Mouse (Mus musculus): ENCODE results near the gene Slit3. TPM values are rescaled to one million over a fixed set of nuclear protein-coding genes. Genes with fewer than 3 reads are reported as not detected.

Gene Slit3
- polyA plus RNA-seq, 1 experiment from 2014 or later, result 13.0 TPM

GRCm38 (mm10) chr11:35163396-35163795, 42.4 kb downstream of the Slit3 start:
- WGBS, result 86% methylated on average over 3 of the region's 3 CpGs
- Histone ChIP-seq H3K4me3 (no peak overlapping the region), H3K36me3 (no peaks in the 10 kb centered on the region), H3K27me3 (no peaks in the 10 kb centered on the region), H3K4me1 (replicated peaks) (no peaks in the 10 kb centered on the region), H3K9ac (no peak overlapping the region), H3K4me2 (no peak overlapping the region), H3K27ac (replicated peaks) (no peak overlapping the region), H3K9me3 (no peaks in the 10 kb centered on the region)
- ATAC-seq (ENCODE audit: low FRiP score, low read depth), result no peak

DNA sequence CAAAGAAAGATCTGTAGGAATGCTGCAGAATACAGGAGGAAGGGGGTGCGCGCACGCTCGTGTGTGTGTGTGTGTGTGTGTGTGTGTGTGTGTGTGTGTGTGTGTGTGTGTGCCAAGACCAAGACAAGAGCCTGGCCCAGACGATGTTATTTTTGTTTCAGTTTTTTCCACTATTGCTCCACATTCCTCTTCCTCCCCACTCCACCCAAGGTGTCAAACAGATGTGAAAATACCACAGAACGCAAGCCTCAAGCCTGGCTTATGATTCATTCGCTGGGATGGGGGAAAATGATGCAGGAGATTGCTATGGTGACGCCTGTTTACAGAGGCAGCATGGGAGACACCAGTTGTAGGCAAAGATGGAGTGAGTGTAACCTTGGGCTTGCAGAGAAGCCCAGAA, 46.2 kb downstream of the Slit3 start:
- H3K4me2 ChIP-seq, result no peak overlapping the region
- 84% methylated on average over 8 of the region's 8 CpGs for WGBS
- no peaks in the 10 kb centered on the region for H3K27me3 ChIP-seq
- no peak overlapping the region for H3K9ac ChIP-seq
- no peaks in the 10 kb centered on the region for H3K9me3 ChIP-seq
- no peak overlapping the region for H3K27ac ChIP-seq (replicated peaks)
- H3K4me3 ChIP-seq, result no peak overlapping the region
- no peaks in the 10 kb centered on the region for H3K36me3 ChIP-seq
- ATAC-seq (ENCODE audit: low FRiP score, low read depth), result no peak
- no peaks in the 10 kb centered on the region for H3K4me1 ChIP-seq (replicated peaks)

- Histone ChIP-seq H3K27ac (replicated peaks) (no peak overlapping the region), H3K4me3 (no peak overlapping the region), H3K27me3 (no peaks in the 10 kb centered on the region), H3K9me3 (no peaks in the 10 kb centered on the region), H3K4me1 (replicated peaks) (no peaks in the 10 kb centered on the region), H3K4me2 (no peak overlapping the region), H3K9ac (no peak overlapping the region), H3K36me3 (no peaks in the 10 kb centered on the region)
- no peak for ATAC-seq (ENCODE audit: low FRiP score, low read depth)
- 86% methylated on average over 6 of the region's 6 CpGs for WGBS
These were observed 50.5 kb downstream of the Slit3 start for GRCm38 (mm10) chr11:35171505-35171904.

- Histone ChIP-seq H3K27ac (replicated peaks) (no peak overlapping the region), H3K4me2 (no peak overlapping the region), H3K36me3 (no peaks in the 10 kb centered on the region), H3K4me1 (replicated peaks) (no peaks in the 10 kb centered on the region), H3K27me3 (no peaks in the 10 kb centered on the region), H3K4me3 (no peak overlapping the region), H3K9me3 (no peaks in the 10 kb centered on the region), H3K9ac (no peak overlapping the region)
- WGBS, result 88% methylated on average over 7 of the region's 7 CpGs
- ATAC-seq (ENCODE audit: low FRiP score, low read depth), result no peak
These were observed 56.5 kb downstream of the Slit3 start for GRCm38 (mm10) chr11:35177564-35177963.

DNA sequence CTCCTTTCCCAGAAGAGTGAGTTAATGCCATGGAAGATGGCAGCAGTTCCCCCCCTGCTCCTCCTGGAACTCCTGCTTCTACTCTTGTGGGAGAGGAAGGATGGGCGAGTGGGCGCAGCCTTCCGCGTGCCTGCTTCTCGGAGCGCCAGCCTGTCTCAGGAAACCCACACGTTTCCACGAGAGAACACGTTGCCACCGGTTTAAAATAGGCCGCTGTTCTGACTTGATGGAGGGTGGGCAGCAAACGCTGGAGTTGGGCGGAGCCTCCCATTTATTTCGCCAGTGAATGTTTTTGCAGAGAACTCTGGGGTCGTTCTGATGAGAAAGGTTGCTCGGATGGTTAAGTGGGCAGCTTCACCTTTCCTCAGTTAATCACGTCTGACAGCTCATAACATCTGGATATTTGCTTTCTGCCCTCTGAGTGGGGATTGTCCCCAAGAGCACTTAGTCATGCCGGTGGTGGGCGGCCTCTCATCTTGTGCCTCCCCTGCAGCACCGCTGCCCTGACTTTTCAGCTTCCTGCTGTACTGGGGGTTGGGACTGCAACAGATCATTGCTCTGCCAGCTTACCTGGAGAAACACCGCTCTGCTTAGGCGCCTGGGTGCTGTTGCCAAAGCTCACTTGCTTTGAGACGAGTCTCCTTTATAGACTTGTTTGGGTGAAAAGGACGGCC, 57.3 kb downstream of the Slit3 start:
- WGBS, result 53% methylated on average over 24 of the region's 24 CpGs
- ATAC-seq (ENCODE audit: low FRiP score, low read depth), result no peak
- Histone ChIP-seq H3K9ac (no peak overlapping the region), H3K27me3 (no peaks in the 10 kb centered on the region), H3K4me2 (no peak overlapping the region), H3K36me3 (no peaks in the 10 kb centered on the region), H3K4me1 (replicated peaks) (no peaks in the 10 kb centered on the region), H3K4me3 (no peak overlapping the region), H3K27ac (replicated peaks) (no peak overlapping the region), H3K9me3 (no peaks in the 10 kb centered on the region)

- 53% methylated on average over 8 of the region's 8 CpGs for WGBS
These were observed 58.3 kb downstream of the Slit3 start for GRCm38 (mm10) chr11:35179305-35179704.

GRCm38 (mm10) chr11:35182887-35183286, 61.9 kb downstream of the Slit3 start:
- ATAC-seq (ENCODE audit: low FRiP score, low read depth), result no peak
- 34% methylated on average over 5 of the region's 5 CpGs for WGBS
- H3K27ac ChIP-seq (replicated peaks), result no peak overlapping the region

More at GRCm38 (mm10) chr11:35179305-35179704, 58.3 kb downstream of the Slit3 start:
- Histone ChIP-seq H3K9me3 (no peaks in the 10 kb centered on the region), H3K4me1 (replicated peaks) (no peaks in the 10 kb centered on the region), H3K36me3 (no peaks in the 10 kb centered on the region), H3K4me2 (no peak overlapping the region), H3K4me3 (no peak overlapping the region), H3K27me3 (no peaks in the 10 kb centered on the region), H3K27ac (replicated peaks) (no peak overlapping the region), H3K9ac (no peak overlapping the region)
- no peak for ATAC-seq (ENCODE audit: low FRiP score, low read depth)

DNA sequence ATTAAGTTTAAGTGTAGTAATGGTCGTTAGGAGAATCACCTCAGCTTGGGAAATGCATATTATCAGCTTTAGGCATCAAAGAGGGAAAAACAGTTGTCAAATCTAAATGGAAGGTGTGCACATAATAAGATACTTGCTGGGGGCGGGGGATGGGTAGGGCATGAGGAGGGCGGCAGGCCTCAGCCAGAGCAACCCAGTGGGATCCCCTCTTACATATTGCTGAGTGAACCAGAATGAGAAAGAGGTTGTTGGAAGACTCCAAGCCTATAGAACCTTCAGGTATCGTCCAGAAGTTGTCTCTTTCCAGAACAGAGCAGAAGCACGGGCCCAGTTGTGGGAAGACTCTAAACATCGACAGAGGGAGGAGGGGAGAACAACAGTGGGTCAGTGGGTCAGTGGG, 73.8 kb downstream of the Slit3 start:
- WGBS, result 88% methylated on average over 6 of the region's 6 CpGs
- no peaks in the 10 kb centered on the region for H3K4me1 ChIP-seq (replicated peaks)
- no peak overlapping the region for H3K4me3 ChIP-seq
- ATAC-seq (ENCODE audit: low FRiP score, low read depth), result no peak
- H3K9me3 ChIP-seq, result no peaks in the 10 kb centered on the region
- no peak overlapping the region for H3K27ac ChIP-seq (replicated peaks)
- no peak overlapping the region for H3K4me2 ChIP-seq
- no peak overlapping the region for H3K9ac ChIP-seq
- H3K36me3 ChIP-seq, result no peaks in the 10 kb centered on the region
- H3K27me3 ChIP-seq, result no peaks in the 10 kb centered on the region

More at GRCm38 (mm10) chr11:35182887-35183286, 61.9 kb downstream of the Slit3 start:
- Histone ChIP-seq H3K27me3 (no peaks in the 10 kb centered on the region), H3K4me2 (no peak overlapping the region), H3K9me3 (no peaks in the 10 kb centered on the region), H3K4me1 (replicated peaks) (no peaks in the 10 kb centered on the region), H3K9ac (no peak overlapping the region), H3K4me3 (no peak overlapping the region), H3K36me3 (no peaks in the 10 kb centered on the region)

GRCm38 (mm10) chr11:35196777-35197176, 75.8 kb downstream of the Slit3 start:
- Histone ChIP-seq H3K4me3 (no peak overlapping the region), H3K4me2 (no peak overlapping the region), H3K4me1 (replicated peaks) (no peaks in the 10 kb centered on the region), H3K9ac (no peak overlapping the region), H3K9me3 (no peaks in the 10 kb centered on the region), H3K27ac (replicated peaks) (no peak overlapping the region), H3K36me3 (no peaks in the 10 kb centered on the region), H3K27me3 (no peaks in the 10 kb centered on the region)
- no peak for ATAC-seq (ENCODE audit: low FRiP score, low read depth)
- WGBS, result 80% methylated on average over 7 of the region's 7 CpGs

DNA sequence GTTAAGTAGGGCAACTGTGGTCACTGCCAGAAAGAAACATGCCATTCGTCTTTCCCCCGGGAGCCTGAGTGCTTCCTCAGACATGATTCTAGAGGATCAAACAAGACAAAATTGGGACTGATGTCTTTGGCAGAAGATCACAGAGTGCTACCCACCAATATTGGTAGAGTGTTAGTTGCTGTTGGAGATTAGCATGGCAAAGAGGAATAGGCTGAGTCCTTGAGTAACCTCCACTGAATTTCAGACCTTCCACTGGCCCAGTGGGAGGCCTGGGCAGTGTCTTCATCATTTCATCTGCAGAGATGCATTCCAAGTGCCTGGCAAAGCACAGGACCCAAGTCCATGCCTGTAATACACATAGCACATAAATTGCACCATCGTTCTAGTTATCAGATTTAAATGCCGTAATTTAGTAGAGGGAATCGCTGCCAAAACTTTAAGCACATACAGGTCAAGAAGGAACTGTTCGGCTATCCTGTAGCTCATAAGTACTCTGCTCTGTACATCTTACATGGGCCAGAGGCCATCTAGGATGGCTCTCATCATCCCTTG, 77.6 kb downstream of the Slit3 start:
- 92% methylated on average over 6 of the region's 6 CpGs for WGBS
- H3K27ac ChIP-seq (replicated peaks), result no peak overlapping the region
- no peak overlapping the region for H3K4me2 ChIP-seq
- no peak for ATAC-seq (ENCODE audit: low FRiP score, low read depth)
- no peak overlapping the region for H3K4me3 ChIP-seq
- no peaks in the 10 kb centered on the region for H3K27me3 ChIP-seq
- peaks cover 15% of the 10 kb centered on the region for H3K4me1 ChIP-seq (replicated peaks)
- no peaks in the 10 kb centered on the region for H3K36me3 ChIP-seq
- no peak overlapping the region for H3K9ac ChIP-seq
- no peaks in the 10 kb centered on the region for H3K9me3 ChIP-seq

DNA sequence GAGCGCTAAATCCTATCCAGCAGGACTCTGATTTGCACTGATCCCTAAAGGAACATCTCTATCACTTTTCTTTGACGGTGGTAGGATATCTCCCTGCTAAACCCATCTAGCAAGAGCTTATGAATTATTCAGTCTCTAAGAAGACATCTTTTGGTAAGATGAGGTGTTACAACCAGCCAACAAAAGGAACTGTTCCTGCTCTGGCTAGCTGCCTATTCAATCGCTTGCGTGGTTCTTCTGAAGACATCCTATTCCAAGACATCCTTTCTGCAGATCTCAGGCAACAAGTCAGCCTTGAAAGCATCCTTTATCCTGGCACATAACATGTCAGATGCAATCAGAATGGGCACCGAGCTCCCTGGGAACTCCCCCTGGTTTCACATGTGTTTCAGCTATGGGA, 81.3 kb downstream of the Slit3 start:
- peaks cover 24% of the 10 kb centered on the region for H3K4me1 ChIP-seq (replicated peaks)
- no peak overlapping the region for H3K27ac ChIP-seq (replicated peaks)
- no peaks in the 10 kb centered on the region for H3K27me3 ChIP-seq
- no peaks in the 10 kb centered on the region for H3K9me3 ChIP-seq
- 42% methylated on average over 5 of the region's 5 CpGs for WGBS
- no peak overlapping the region for H3K4me3 ChIP-seq
- H3K4me2 ChIP-seq, result no peak overlapping the region
- ATAC-seq (ENCODE audit: low FRiP score, low read depth), result no peak
- H3K36me3 ChIP-seq, result no peaks in the 10 kb centered on the region
- H3K9ac ChIP-seq, result no peak overlapping the region

- Histone ChIP-seq H3K9ac (no peak overlapping the region), H3K4me2 (0 out of 2 replicates have a peak overlapping the region, but pooled peaks have one; percentile 14), H3K27me3 (no peaks in the 10 kb centered on the region), H3K9me3 (no peaks in the 10 kb centered on the region), H3K36me3 (no peaks in the 10 kb centered on the region), H3K27ac (replicated peaks) (no peak overlapping the region), H3K4me1 (replicated peaks) (peaks cover 24% of the 10 kb centered on the region), H3K4me3 (no peak overlapping the region)
- peak; percentile 51; the same call in 1 of the 2 replicates for ATAC-seq (ENCODE audit: low FRiP score, low read depth)
- WGBS, result 26% methylated on average over 10 of the region's 10 CpGs
These were observed 82.6 kb downstream of the Slit3 start for GRCm38 (mm10) chr11:35203673-35204072.
